In genomic region chr7:99328847-99329246, GRCm38 (mm10) we compare ENCODE assay signal across 20 mouse cellular contexts. TPM values are rescaled to one million over a fixed set of nuclear protein-coding genes. Genes with fewer than 3 reads are reported as not detected.
DNase-seq lines count a peak whose midpoint lies in the region; ATAC-seq and TF ChIP-seq lines count a peak whose summit lies in the region.
"Had no signal": no experiment of that assay in that cellular context is flagged by ENCODE, and none has a peak within 500 bp of the region (broad histone marks: within the 10 kb centered on the region; RNA-seq: fewer than 3 reads in every experiment).

No protein-coding gene starts in this region.

- H3K27ac ChIP-seq in forebrain, embryonic 14.5 days (ENCODE audit: low read depth, low read length): no peak overlapping the region
- H3K27ac ChIP-seq in forebrain, postnatal 0 days (ENCODE audit: low read depth, low read length): no peak overlapping the region
- H3K27ac ChIP-seq in midbrain, embryonic 14.5 days (replicated peaks; ENCODE audit: low read depth, low read length): no peak overlapping the region
- H3K27ac ChIP-seq in midbrain, embryonic 11.5 days (ENCODE audit: low read depth, low read length): no peak overlapping the region
- H3K27ac ChIP-seq: gastrocnemius, adult 2 months; heart, adult 2 months; heart, embryonic 15.5 days; kidney, postnatal 0 days; limb, embryonic 15.5 days had no signal

- no peak for TF ChIP-seq CTCF in forebrain, postnatal 0 days (IDR thresholded peaks at IDR 0.05; ENCODE audit: low read depth)

- H3K27me3 ChIP-seq in forebrain, embryonic 14.5 days (replicated peaks; ENCODE audit: control insufficient read depth, insufficient read depth, low read length): no peaks in the 10 kb centered on the region
- H3K27me3 ChIP-seq in forebrain, postnatal 0 days (ENCODE audit: insufficient read depth, low read length): no peaks in the 10 kb centered on the region
- H3K27me3 ChIP-seq in midbrain, embryonic 14.5 days (ENCODE audit: control insufficient read depth, insufficient read depth, low read length): no peaks in the 10 kb centered on the region
- no peaks in the 10 kb centered on the region for H3K27me3 ChIP-seq in midbrain, embryonic 11.5 days (ENCODE audit: control insufficient read depth, insufficient read depth, low read length)

- no peak overlapping the region for H3K4me2 ChIP-seq in forebrain, embryonic 14.5 days (ENCODE audit: low read length)
- no peak overlapping the region for H3K4me2 ChIP-seq in forebrain, postnatal 0 days (ENCODE audit: low read depth)
- no peak overlapping the region for H3K4me2 ChIP-seq in midbrain, embryonic 14.5 days (ENCODE audit: low read length)
- H3K4me2 ChIP-seq in midbrain, embryonic 11.5 days: no peak overlapping the region
- H3K4me2 ChIP-seq: heart, embryonic 15.5 days; limb, embryonic 15.5 days had no signal

- no peak overlapping the region for H3K4me3 ChIP-seq in forebrain, embryonic 14.5 days (ENCODE audit: low read depth, low read length)
- H3K4me3 ChIP-seq in forebrain, postnatal 0 days (ENCODE audit: low read depth, low read length): no peak overlapping the region
- no peak overlapping the region for H3K4me3 ChIP-seq in midbrain, embryonic 14.5 days (replicated peaks; ENCODE audit: low read depth, low read length)
- no peak overlapping the region for H3K4me3 ChIP-seq in midbrain, embryonic 11.5 days (ENCODE audit: low read depth, low read length)
- H3K4me3 ChIP-seq: gastrocnemius, adult 2 months; heart, adult 2 months; heart, embryonic 15.5 days; limb, embryonic 15.5 days had no signal

- no peak overlapping the region for H3K9ac ChIP-seq in forebrain, embryonic 14.5 days (ENCODE audit: low read length)
- H3K9ac ChIP-seq in forebrain, postnatal 0 days: no peak overlapping the region
- no peak overlapping the region for H3K9ac ChIP-seq in midbrain, embryonic 14.5 days (replicated peaks; ENCODE audit: low read length)
- no peak overlapping the region for H3K9ac ChIP-seq in midbrain, embryonic 11.5 days (ENCODE audit: low read length)
- H3K9ac ChIP-seq: heart, embryonic 15.5 days; limb, embryonic 15.5 days had no signal

- WGBS in forebrain, embryonic 14.5 days: 36% methylated on average over 4 of the region's 4 CpGs
- 35% methylated on average over 4 of the region's 4 CpGs for WGBS in forebrain, postnatal 0 days
- WGBS in midbrain, embryonic 14.5 days: 41% methylated on average over 4 of the region's 4 CpGs
- 48% methylated on average over 4 of the region's 4 CpGs for WGBS in midbrain, embryonic 11.5 days

- DNase-seq in forebrain, embryonic 14.5 days (ENCODE audit: low spot score): peak; percentile 20
- no peak for DNase-seq in forebrain, postnatal 0 days
- peak; percentile 56 for DNase-seq in midbrain, embryonic 14.5 days
- no peak for DNase-seq in midbrain, embryonic 11.5 days (ENCODE audit: low spot score, missing footprints)
- DNase-seq in ZHBTc4 (ENCODE audit: low read depth, low spot score): peak; percentile 96
- peak; percentile 66 for DNase-seq in mesoderm, embryonic 11.5 days (ENCODE audit: low read depth, low spot score)
- DNase-seq in adrenal gland, adult 18-20 months (ENCODE audit: low spot score in 2 of 2): no peak
- DNase-seq: B cell, adult 2 months; cerebellum, adult 11 months; cerebellum, postnatal 14 days; gastrocnemius, adult 2 months; heart, adult 2 months; kidney, adult 11 months; layer of hippocampus, postnatal 36 days; lung, postnatal 36 days; thymus, postnatal 25 days had no signal

- ATAC-seq in forebrain, embryonic 14.5 days: no peak
- no peak for ATAC-seq in forebrain, postnatal 0 days
- ATAC-seq in midbrain, embryonic 14.5 days (ENCODE audit: low FRiP score, low TSS enrichment): no peak
- no peak for ATAC-seq in midbrain, embryonic 11.5 days (ENCODE audit: low FRiP score)

- no peaks in the 10 kb centered on the region for H3K4me1 ChIP-seq in forebrain, embryonic 14.5 days (ENCODE audit: control insufficient read depth, insufficient read depth, low read length)
- no peaks in the 10 kb centered on the region for H3K4me1 ChIP-seq in forebrain, postnatal 0 days (ENCODE audit: insufficient read depth)
- H3K4me1 ChIP-seq in midbrain, embryonic 14.5 days (ENCODE audit: control insufficient read depth, insufficient read depth, low read length): peaks cover 16% of the 10 kb centered on the region; the same call in 1 of the 2 replicates
- H3K4me1 ChIP-seq in midbrain, embryonic 11.5 days (ENCODE audit: control insufficient read depth, insufficient read depth, low read length): peaks cover 11% of the 10 kb centered on the region

- H3K36me3 ChIP-seq in forebrain, embryonic 14.5 days (ENCODE audit: control insufficient read depth, insufficient read depth, low read length): 0 out of 2 replicates have a peak, but pooled peaks cover 4% of the 10 kb centered on the region
- H3K36me3 ChIP-seq in forebrain, postnatal 0 days (ENCODE audit: insufficient read depth): peaks cover 8% of the 10 kb centered on the region
- peaks cover 21% of the 10 kb centered on the region for H3K36me3 ChIP-seq in midbrain, embryonic 14.5 days (ENCODE audit: control insufficient read depth, insufficient read depth, low read length)
- no peaks in the 10 kb centered on the region for H3K36me3 ChIP-seq in midbrain, embryonic 11.5 days (ENCODE audit: control insufficient read depth, insufficient read depth, low read length)
- H3K36me3 ChIP-seq: heart, embryonic 15.5 days; limb, embryonic 15.5 days had no signal

- H3K9me3 ChIP-seq in forebrain, embryonic 14.5 days (replicated peaks; ENCODE audit: control insufficient read depth, low read length): no peaks in the 10 kb centered on the region
- no peaks in the 10 kb centered on the region for H3K9me3 ChIP-seq in forebrain, postnatal 0 days (ENCODE audit: low read length)
- H3K9me3 ChIP-seq in midbrain, embryonic 14.5 days (ENCODE audit: control insufficient read depth, low read length): no peaks in the 10 kb centered on the region
- H3K9me3 ChIP-seq in midbrain, embryonic 11.5 days (ENCODE audit: control insufficient read depth, low read length): no peaks in the 10 kb centered on the region
- H3K9me3 ChIP-seq: heart, embryonic 15.5 days; limb, embryonic 15.5 days had no signal

RNA-seq across cellular contexts. Expression of gene Serpinh1, which starts 24.2 kb away (rescaled TPM):
- polyA plus RNA-seq in forebrain, embryonic 14.5 days (2014; fragmentation: Nextera tagmentation; extraction: Ambion mirVana): 102 and 115 TPM in 2 replicates
- 127 and 160 TPM in 2 replicates for total RNA-seq in forebrain, postnatal 0 days (2014; rRNA removed)
- polyA plus RNA-seq in forebrain, postnatal 0 days (2015; fragmentation: Nextera tagmentation; extraction: Ambion mirVana): 117 and 121 TPM in 2 replicates
- 61.6 and 89.0 TPM in 2 replicates for polyA plus RNA-seq in midbrain, embryonic 14.5 days (2014; fragmentation: Nextera tagmentation; extraction: Ambion mirVana)
- 202 and 210 TPM in 2 replicates for polyA plus RNA-seq in midbrain, embryonic 11.5 days (2014; fragmentation: Nextera tagmentation; extraction: Ambion mirVana)
- total RNA-seq in adrenal gland, adult 18-20 months (2021): 100 to 1,000 TPM; 244 to 442 TPM
- total RNA-seq: monocyte, adult 5-6 weeks had no signal

RNA-seq across cellular contexts. Expression of gene Gdpd5, which starts 52.4 kb away (rescaled TPM):
- 26.8 and 34.5 TPM in 2 replicates for polyA plus RNA-seq in forebrain, embryonic 14.5 days (2014; fragmentation: Nextera tagmentation; extraction: Ambion mirVana)
- total RNA-seq in forebrain, postnatal 0 days (2014; rRNA removed): 36.2 and 41.2 TPM in 2 replicates
- polyA plus RNA-seq in forebrain, postnatal 0 days (2015; fragmentation: Nextera tagmentation; extraction: Ambion mirVana): 30.9 and 38.2 TPM in 2 replicates
- polyA plus RNA-seq in midbrain, embryonic 14.5 days (2014; fragmentation: Nextera tagmentation; extraction: Ambion mirVana): 38.9 and 40.0 TPM in 2 replicates
- polyA plus RNA-seq in midbrain, embryonic 11.5 days (2014; fragmentation: Nextera tagmentation; extraction: Ambion mirVana): 16.2 and 16.7 TPM in 2 replicates
- total RNA-seq in adrenal gland, adult 18-20 months (2021): 1 to 10 TPM; 5.4 to 7.5 TPM

Comparison
In these comparisons a context has a peak if more than half of its experiments do, and no peak if none do; other contexts are left out.
1. DNase-seq: peak in forebrain, embryonic 14.5 days (single experiment), midbrain, embryonic 14.5 days (single experiment), ZHBTc4 (single experiment) and mesoderm, embryonic 11.5 days (single experiment); none in forebrain, postnatal 0 days (single experiment), midbrain, embryonic 11.5 days (single experiment) and adrenal gland, adult 18-20 months (0 of 2).